Mouse (Mus musculus): ENCODE data around the gene Osbp.

DNA sequence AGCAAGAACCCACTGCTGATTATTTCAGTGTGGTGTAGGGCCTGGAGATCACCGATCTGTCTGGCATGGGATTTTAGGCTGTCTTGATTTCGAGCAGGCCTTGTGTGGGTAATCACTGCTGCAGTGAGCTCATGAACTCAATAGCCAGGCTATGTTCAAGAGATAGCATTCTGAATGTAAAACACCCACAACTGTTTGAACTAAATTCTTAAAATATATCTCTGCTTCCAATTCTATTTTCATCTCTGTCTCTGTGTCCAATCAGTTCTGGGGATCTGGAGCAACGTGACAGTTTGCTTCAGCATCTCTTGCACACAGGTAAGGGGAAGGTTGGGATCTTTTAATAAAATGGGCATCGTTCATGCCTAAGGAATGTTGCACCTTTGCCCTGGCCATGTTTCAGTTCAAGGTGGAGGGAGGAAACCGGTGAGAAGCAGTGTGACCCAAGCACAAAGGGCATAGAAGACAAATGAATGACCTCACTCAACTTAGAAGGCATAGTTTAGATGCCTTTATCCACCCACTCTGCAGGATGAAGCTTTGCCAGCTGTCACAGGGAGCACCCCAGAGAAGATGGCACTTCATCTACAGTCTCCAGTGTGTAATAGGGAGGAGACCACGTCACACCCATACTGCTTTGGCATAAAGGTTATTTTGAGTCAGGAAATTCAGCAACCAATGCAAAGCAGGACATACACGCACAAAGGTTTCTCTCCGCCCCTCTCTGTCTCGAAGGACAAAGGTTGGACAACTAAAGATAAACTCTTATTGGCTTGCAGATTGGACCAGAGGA lies 38.7 kb downstream of the Osbp start:
- no peak for TF ChIP-seq CTCF (IDR thresholded peaks at IDR 0.05)
- TF ChIP-seq POLR2A (IDR thresholded peaks at IDR 0.05; ENCODE audit: insufficient read depth, low read depth, low read length) = no peak
- TF ChIP-seq EP300 (IDR thresholded peaks at IDR 0.05; ENCODE audit: insufficient read depth, low read depth, low read length) = no peak

Data from heart, adult 2 months (tissue).